Mouse (Mus musculus): ENCODE measurements around the gene Slc1a1. TPM values are rescaled to one million over a fixed set of nuclear protein-coding genes. Genes with fewer than 3 reads are reported as not detected.

Slc1a1 gene
- polyA plus RNA-seq, 1 experiment from 2014 or later: 2.6 TPM

DNA sequence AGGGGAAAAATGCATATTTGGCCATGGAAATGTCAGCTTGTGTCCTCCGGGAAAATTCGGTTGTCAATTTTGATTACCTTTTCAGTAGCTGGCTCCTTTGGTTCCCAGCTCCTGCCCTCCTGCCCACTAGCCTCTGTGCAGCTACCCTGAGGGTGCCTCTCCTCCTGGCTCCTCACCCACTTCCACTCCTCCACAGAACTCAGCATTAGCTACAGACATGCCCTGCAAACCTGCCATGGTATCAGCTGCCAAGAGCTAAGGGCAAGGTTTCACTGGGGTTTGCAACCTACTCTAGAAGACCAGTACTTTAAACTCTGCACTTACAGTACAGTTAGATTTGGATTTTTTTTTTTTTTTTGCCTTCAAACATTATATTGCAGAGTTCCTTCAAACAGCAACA lies 44.6 kb downstream of the Slc1a1 start:
- ATAC-seq (ENCODE audit: insufficient number of reproducible peaks, insufficient read depth, low FRiP score, low read depth): no peak
- Histone ChIP-seq H3K9ac (ENCODE audit: low read length) (no peak overlapping the region), H3K36me3 (ENCODE audit: control insufficient read depth, insufficient read depth, low read length) (no peaks in the 10 kb centered on the region), H3K4me1 (ENCODE audit: control insufficient read depth in 2 of 2, insufficient read depth in 2 of 2, low read length in 2 of 2) (0 out of 4 replicates have a peak, but pooled peaks cover 0 to 3% of the 10 kb centered on the region in 2 experiments), H3K9me3 (ENCODE audit: control insufficient read depth, low read length) (no peaks in the 10 kb centered on the region), H3K27me3 (ENCODE audit: control insufficient read depth, insufficient read depth, low read length) (no peaks in the 10 kb centered on the region), H3K27ac (replicated peaks in 1 of 2; ENCODE audit: control insufficient read depth in 1 of 2, insufficient read depth in 1 of 2, low read depth in 2 of 2, low read length in 2 of 2) (no peak overlapping the region), H3K4me3 (ENCODE audit: control insufficient read depth in 1 of 2, insufficient read depth in 1 of 2, low read depth in 1 of 2, low read length in 2 of 2) (no peak overlapping the region), H3K4me2 (ENCODE audit: low read length) (no peak overlapping the region)
- WGBS: 88% methylated on average over 2 of the region's 2 CpGs

DNA sequence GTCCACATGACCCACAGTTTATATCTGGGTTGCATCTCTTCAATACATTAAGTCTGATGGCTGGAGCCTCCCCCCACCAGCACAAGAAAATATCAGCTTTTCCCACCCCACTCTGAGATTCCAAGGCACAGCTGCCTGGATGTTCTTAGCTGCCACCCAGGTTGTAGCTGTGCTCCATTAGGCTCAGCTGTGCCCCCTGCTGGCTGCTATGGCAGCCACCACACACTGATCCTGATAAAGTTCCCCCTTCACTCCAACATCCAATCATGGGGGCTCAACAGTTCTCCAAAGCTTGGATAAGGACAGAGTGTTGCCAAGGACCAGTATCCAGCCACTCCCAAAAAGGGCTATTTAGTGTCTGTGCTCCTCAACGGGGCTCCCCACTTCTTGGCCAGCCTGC lies 48.3 kb downstream of the Slc1a1 start:
- no peaks in the 10 kb centered on the region for H3K27me3 ChIP-seq (ENCODE audit: control insufficient read depth, insufficient read depth, low read length)
- H3K9me3 ChIP-seq (ENCODE audit: control insufficient read depth, low read length): no peaks in the 10 kb centered on the region
- H3K36me3 ChIP-seq (ENCODE audit: control insufficient read depth, insufficient read depth, low read length): no peaks in the 10 kb centered on the region
- H3K4me1 ChIP-seq (ENCODE audit: control insufficient read depth in 2 of 2, insufficient read depth in 2 of 2, low read length in 2 of 2): 0 out of 4 replicates have a peak, but pooled peaks cover 0 to 3% of the 10 kb centered on the region in 2 experiments
- 67% methylated on average over 1 of the region's 1 CpGs for WGBS
- no peak overlapping the region for H3K4me3 ChIP-seq (ENCODE audit: control insufficient read depth in 1 of 2, insufficient read depth in 1 of 2, low read depth in 1 of 2, low read length in 2 of 2)
- no peak for ATAC-seq (ENCODE audit: insufficient number of reproducible peaks, insufficient read depth, low FRiP score, low read depth)
- no peak overlapping the region for H3K4me2 ChIP-seq (ENCODE audit: low read length)
- H3K9ac ChIP-seq (ENCODE audit: low read length): no peak overlapping the region
- no peak overlapping the region for H3K27ac ChIP-seq (replicated peaks in 1 of 2; ENCODE audit: control insufficient read depth in 1 of 2, insufficient read depth in 1 of 2, low read depth in 2 of 2, low read length in 2 of 2)

DNA sequence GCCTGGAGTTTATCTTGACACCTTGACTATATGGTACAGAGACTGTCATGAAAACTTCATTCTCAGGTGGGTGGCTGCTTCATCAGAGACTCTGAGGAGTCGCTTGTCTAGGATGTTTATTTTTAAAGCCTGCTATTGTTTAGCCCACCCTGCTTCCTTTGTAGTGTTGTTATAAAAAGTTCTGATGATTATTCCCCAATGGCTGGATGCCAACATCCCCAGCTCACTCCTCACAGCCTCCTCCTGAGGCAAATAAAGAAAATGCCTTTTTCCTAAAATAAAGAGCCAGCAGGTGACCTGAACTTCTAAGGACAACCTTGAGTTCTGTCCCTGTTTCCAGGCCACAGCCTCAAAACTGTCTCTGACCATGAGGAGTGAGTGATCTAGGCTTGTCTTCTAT lies 53.6 kb downstream of the Slc1a1 start:
- Histone ChIP-seq H3K4me2 (ENCODE audit: low read length) (no peak overlapping the region), H3K36me3 (ENCODE audit: control insufficient read depth, insufficient read depth, low read length) (no peaks in the 10 kb centered on the region), H3K27ac (replicated peaks in 1 of 2; ENCODE audit: control insufficient read depth in 1 of 2, insufficient read depth in 1 of 2, low read depth in 2 of 2, low read length in 2 of 2) (no peak overlapping the region), H3K9ac (ENCODE audit: low read length) (no peak overlapping the region), H3K9me3 (ENCODE audit: control insufficient read depth, low read length) (no peaks in the 10 kb centered on the region), H3K4me1 (ENCODE audit: control insufficient read depth in 2 of 2, insufficient read depth in 2 of 2, low read length in 2 of 2) (peaks cover 4 to 9% of the 10 kb centered on the region in 2 experiments; a peak in 3 of 4 replicates), H3K27me3 (ENCODE audit: control insufficient read depth, insufficient read depth, low read length) (no peaks in the 10 kb centered on the region), H3K4me3 (ENCODE audit: control insufficient read depth in 1 of 2, insufficient read depth in 1 of 2, low read depth in 1 of 2, low read length in 2 of 2) (no peak overlapping the region)
- no peak for ATAC-seq (ENCODE audit: insufficient number of reproducible peaks, insufficient read depth, low FRiP score, low read depth)
- 21% methylated on average over 1 of the region's 1 CpGs for WGBS

DNA sequence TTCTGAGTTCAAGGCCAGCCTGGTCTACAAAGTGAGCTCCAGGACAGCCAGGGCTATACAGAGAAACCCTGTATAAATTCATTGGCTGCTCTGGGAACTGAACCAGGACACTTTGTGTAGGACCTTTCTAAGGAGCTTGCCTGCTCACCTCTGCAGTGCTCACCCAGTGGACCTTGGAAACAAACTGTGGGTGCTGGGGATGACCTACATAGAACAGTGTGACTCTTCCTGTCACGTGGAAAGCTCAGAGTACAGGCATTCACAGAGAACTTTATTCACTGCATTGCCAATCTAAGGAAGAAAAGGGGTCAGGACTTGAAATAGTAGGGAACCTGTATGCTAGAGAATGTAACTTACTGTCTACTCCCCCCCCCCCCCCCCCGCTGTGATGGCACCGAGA lies 54.4 kb downstream of the Slc1a1 start:
- no peak overlapping the region for H3K27ac ChIP-seq (replicated peaks in 1 of 2; ENCODE audit: control insufficient read depth in 1 of 2, insufficient read depth in 1 of 2, low read depth in 2 of 2, low read length in 2 of 2)

DNA sequence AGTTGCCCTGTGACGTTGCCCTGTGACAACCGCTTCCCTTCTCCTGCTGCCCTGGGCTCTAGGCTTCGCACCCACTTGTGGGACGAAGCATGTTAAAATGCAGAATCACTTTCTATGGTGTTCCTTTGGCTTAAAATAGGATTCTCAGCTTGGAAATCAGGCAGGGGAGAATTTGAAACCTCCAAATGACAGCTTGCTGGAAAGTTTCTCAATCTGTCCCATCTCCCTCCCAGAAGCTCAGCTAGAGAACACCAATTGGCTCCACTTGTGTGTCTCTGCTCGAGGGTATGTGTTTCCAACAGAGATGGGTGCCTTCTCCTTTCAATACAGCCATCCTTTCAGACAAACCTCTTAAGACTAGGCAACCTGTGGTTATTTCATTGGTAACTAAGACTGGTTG lies 56.4 kb downstream of the Slc1a1 start:
- no peak for ATAC-seq (ENCODE audit: insufficient number of reproducible peaks, insufficient read depth, low FRiP score, low read depth)
- no peaks in the 10 kb centered on the region for H3K36me3 ChIP-seq (ENCODE audit: control insufficient read depth, insufficient read depth, low read length)
- 26% methylated on average over 5 of the region's 5 CpGs for WGBS

More for the DNA sequence above, 54.4 kb downstream of the Slc1a1 start:
- no peaks in the 10 kb centered on the region for H3K36me3 ChIP-seq (ENCODE audit: control insufficient read depth, insufficient read depth, low read length)
- no peaks in the 10 kb centered on the region for H3K9me3 ChIP-seq (ENCODE audit: control insufficient read depth, low read length)
- H3K4me1 ChIP-seq (ENCODE audit: control insufficient read depth in 2 of 2, insufficient read depth in 2 of 2, low read length in 2 of 2): peaks cover 3 to 9% of the 10 kb centered on the region in 2 experiments; a peak in 3 of 4 replicates
- ATAC-seq (ENCODE audit: insufficient number of reproducible peaks, insufficient read depth, low FRiP score, low read depth): no peak
- H3K4me2 ChIP-seq (ENCODE audit: low read length): no peak overlapping the region
- no peak overlapping the region for H3K4me3 ChIP-seq (ENCODE audit: control insufficient read depth in 1 of 2, insufficient read depth in 1 of 2, low read depth in 1 of 2, low read length in 2 of 2)
- WGBS: 70% methylated on average over 3 of the region's 3 CpGs
- no peaks in the 10 kb centered on the region for H3K27me3 ChIP-seq (ENCODE audit: control insufficient read depth, insufficient read depth, low read length)
- no peak overlapping the region for H3K9ac ChIP-seq (ENCODE audit: low read length)

DNA sequence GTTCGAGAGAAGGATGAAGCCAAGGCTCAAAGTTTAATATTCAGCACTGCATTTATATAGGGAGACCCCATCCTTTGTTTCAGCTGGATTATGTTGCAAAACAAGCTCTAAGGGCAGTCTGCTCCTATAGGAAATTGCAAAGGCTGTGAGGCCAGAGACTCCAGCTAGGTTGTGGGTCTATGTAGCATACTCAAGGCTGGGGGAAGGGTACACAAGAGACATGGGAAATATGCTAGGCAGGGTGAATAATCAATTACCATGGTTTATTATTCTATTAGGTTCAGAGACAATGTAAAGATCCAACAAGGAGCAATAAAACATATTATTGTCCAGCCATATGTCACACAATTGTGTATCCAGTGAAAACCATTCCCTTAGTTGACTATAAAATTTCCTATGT lies 57.0 kb downstream of the Slc1a1 start:
- no peak overlapping the region for H3K4me2 ChIP-seq (ENCODE audit: low read length)
- H3K9ac ChIP-seq (ENCODE audit: low read length): no peak overlapping the region
- no peak overlapping the region for H3K4me3 ChIP-seq (ENCODE audit: control insufficient read depth in 1 of 2, insufficient read depth in 1 of 2, low read depth in 1 of 2, low read length in 2 of 2)
- H3K27ac ChIP-seq (replicated peaks in 1 of 2; ENCODE audit: control insufficient read depth in 1 of 2, insufficient read depth in 1 of 2, low read depth in 2 of 2, low read length in 2 of 2): no peak overlapping the region
- no peaks in the 10 kb centered on the region for H3K27me3 ChIP-seq (ENCODE audit: control insufficient read depth, insufficient read depth, low read length)
- H3K9me3 ChIP-seq (ENCODE audit: control insufficient read depth, low read length): no peaks in the 10 kb centered on the region
- 97% methylated on average over 1 of the region's 1 CpGs for WGBS
- peaks cover 3 to 9% of the 10 kb centered on the region in 2 experiments; a peak in 3 of 4 replicates for H3K4me1 ChIP-seq (ENCODE audit: control insufficient read depth in 2 of 2, insufficient read depth in 2 of 2, low read length in 2 of 2)
- ATAC-seq (ENCODE audit: insufficient number of reproducible peaks, insufficient read depth, low FRiP score, low read depth): no peak
- no peaks in the 10 kb centered on the region for H3K36me3 ChIP-seq (ENCODE audit: control insufficient read depth, insufficient read depth, low read length)

More for the DNA sequence above, 56.4 kb downstream of the Slc1a1 start:
- H3K4me1 ChIP-seq (ENCODE audit: control insufficient read depth in 2 of 2, insufficient read depth in 2 of 2, low read length in 2 of 2): peaks cover 3 to 9% of the 10 kb centered on the region in 2 experiments; a peak in 3 of 4 replicates
- no peaks in the 10 kb centered on the region for H3K9me3 ChIP-seq (ENCODE audit: control insufficient read depth, low read length)
- no peak overlapping the region for H3K9ac ChIP-seq (ENCODE audit: low read length)
- no peak overlapping the region for H3K4me2 ChIP-seq (ENCODE audit: low read length)
- H3K27ac ChIP-seq (replicated peaks in 1 of 2; ENCODE audit: control insufficient read depth in 1 of 2, insufficient read depth in 1 of 2, low read depth in 2 of 2, low read length in 2 of 2): no peak overlapping the region
- no peak overlapping the region for H3K4me3 ChIP-seq (ENCODE audit: control insufficient read depth in 1 of 2, insufficient read depth in 1 of 2, low read depth in 1 of 2, low read length in 2 of 2)
- H3K27me3 ChIP-seq (ENCODE audit: control insufficient read depth, insufficient read depth, low read length): no peaks in the 10 kb centered on the region

DNA sequence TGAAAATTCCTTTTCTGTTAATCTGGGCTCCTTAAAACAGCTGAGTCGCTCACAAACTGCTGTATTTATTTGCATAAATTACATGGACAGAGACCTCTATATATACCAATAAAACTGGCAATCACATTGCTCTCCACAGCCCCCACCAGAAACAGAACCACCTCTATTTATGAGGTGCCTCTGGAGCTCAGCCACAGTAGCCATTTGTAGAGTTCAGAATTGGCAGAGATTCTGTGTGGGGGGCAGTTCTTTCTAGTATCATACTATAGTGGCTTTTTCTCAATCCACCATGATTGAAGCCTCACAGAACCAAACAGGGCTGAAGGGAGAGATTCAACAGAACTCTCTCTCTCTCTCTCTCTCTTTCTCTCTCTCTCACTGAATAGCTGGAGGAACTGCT lies 61.8 kb downstream of the Slc1a1 start:
- Histone ChIP-seq H3K27me3 (ENCODE audit: control insufficient read depth, insufficient read depth, low read length) (no peaks in the 10 kb centered on the region), H3K27ac (replicated peaks in 1 of 2; ENCODE audit: control insufficient read depth in 1 of 2, insufficient read depth in 1 of 2, low read depth in 2 of 2, low read length in 2 of 2) (no peak overlapping the region), H3K4me2 (ENCODE audit: low read length) (no peak overlapping the region), H3K9me3 (ENCODE audit: control insufficient read depth, low read length) (no peaks in the 10 kb centered on the region), H3K4me1 (ENCODE audit: control insufficient read depth in 2 of 2, insufficient read depth in 2 of 2, low read length in 2 of 2) (no peaks in the 10 kb centered on the region), H3K36me3 (ENCODE audit: control insufficient read depth, insufficient read depth, low read length) (no peaks in the 10 kb centered on the region), H3K4me3 (ENCODE audit: control insufficient read depth in 1 of 2, insufficient read depth in 1 of 2, low read depth in 1 of 2, low read length in 2 of 2) (no peak overlapping the region), H3K9ac (ENCODE audit: low read length) (no peak overlapping the region)
- WGBS: 74% methylated on average over 1 of the region's 1 CpGs
- ATAC-seq (ENCODE audit: insufficient number of reproducible peaks, insufficient read depth, low FRiP score, low read depth): no peak

- H3K27me3 ChIP-seq (ENCODE audit: control insufficient read depth, insufficient read depth, low read length): no peaks in the 10 kb centered on the region
- H3K4me2 ChIP-seq (ENCODE audit: low read length): no peak overlapping the region
- whole genome bisulfite sequencing: 71% methylated on average over 9 of the region's 9 CpGs
- no peaks in the 10 kb centered on the region for H3K4me1 ChIP-seq (ENCODE audit: control insufficient read depth in 2 of 2, insufficient read depth in 2 of 2, low read length in 2 of 2)
- H3K9me3 ChIP-seq (ENCODE audit: control insufficient read depth, low read length): no peaks in the 10 kb centered on the region
- H3K27ac ChIP-seq (replicated peaks in 1 of 2; ENCODE audit: control insufficient read depth in 1 of 2, insufficient read depth in 1 of 2, low read depth in 2 of 2, low read length in 2 of 2): no peak overlapping the region
- ATAC-seq (ENCODE audit: insufficient number of reproducible peaks, insufficient read depth, low FRiP score, low read depth): no peak
- H3K36me3 ChIP-seq (ENCODE audit: control insufficient read depth, insufficient read depth, low read length): no peaks in the 10 kb centered on the region
- no peak overlapping the region for H3K9ac ChIP-seq (ENCODE audit: low read length)
- no peak overlapping the region for H3K4me3 ChIP-seq (ENCODE audit: control insufficient read depth in 1 of 2, insufficient read depth in 1 of 2, low read depth in 1 of 2, low read length in 2 of 2)
Measured at GRCm38 (mm10) chr19:28897497-28897896, 62.6 kb downstream of the Slc1a1 start.

All from heart, embryonic 14.5 days (tissue).